Mouse (Mus musculus): ENCODE measurements around the gene Nfam1.

GRCm38 (mm10) chr15:82981676-82982520 lies 51.2 kb downstream of the Nfam1 start:
- no peak for TF ChIP-seq TAL1 (IDR thresholded peaks at IDR 0.05; ENCODE audit: low read length)
- TF ChIP-seq GATA1 (IDR thresholded peaks at IDR 0.05; ENCODE audit: low read length) = no peak

All from erythroblast, embryonic 14.5 days (primary cell).